Mouse (Mus musculus): ENCODE results near the gene Tmem102.

Tmem102 gene

GRCm38 (mm10) chr11:69804972-69805909 lies at the start of gene Tmem102:
Gene Tmem102, minus strand, starts transcription at chr11:69805624.
- DNase-seq (ENCODE audit: low spot score in 2 of 2), result no peak

- no peak for DNase-seq (ENCODE audit: low spot score in 2 of 2)
These were observed 49.3 kb upstream of the Tmem102 start for GRCm38 (mm10) chr11:69854680-69855079.

- DNase-seq (ENCODE audit: low spot score in 2 of 2), result no peak
These were observed 48.6 kb upstream of the Tmem102 start for GRCm38 (mm10) chr11:69853994-69854393.

GRCm38 (mm10) chr11:69850754-69851153 lies 45.3 kb upstream of the Tmem102 start:
- no peak for DNase-seq (ENCODE audit: low spot score in 2 of 2)

GRCm38 (mm10) chr11:69849884-69850283 lies 44.5 kb upstream of the Tmem102 start:
- DNase-seq (ENCODE audit: low spot score in 2 of 2), result no peak

GRCm38 (mm10) chr11:69849128-69849527 lies 43.7 kb upstream of the Tmem102 start:
- no peak for DNase-seq (ENCODE audit: low spot score in 2 of 2)

- DNase-seq (ENCODE audit: low spot score in 2 of 2), result peak in 1 of 2 experiments; percentile 33
These were observed 42.6 kb upstream of the Tmem102 start for GRCm38 (mm10) chr11:69848021-69848420.

GRCm38 (mm10) chr11:69846738-69847688 lies 41.6 kb upstream of the Tmem102 start:
- DNase-seq (ENCODE audit: low spot score in 2 of 2), result peak in 1 of 2 experiments; percentile 33

GRCm38 (mm10) chr11:69846198-69846680 lies 40.8 kb upstream of the Tmem102 start, which contains the start of gene Plscr3:
Gene Plscr3, plus strand, starts transcription at chr11:69846376.
- peak; percentile 91 to 92 for DNase-seq (ENCODE audit: low spot score in 2 of 2)

GRCm38 (mm10) chr11:69838714-69839104 lies 33.3 kb upstream of the Tmem102 start:
- no peak for DNase-seq (ENCODE audit: low spot score in 2 of 2)

GRCm38 (mm10) chr11:69837952-69838713 lies 32.7 kb upstream of the Tmem102 start, which contains the start of gene Tmem256:
Gene Tmem256, plus strand, starts transcription at chr11:69838514.
- peak; percentile 98 to 99 for DNase-seq (ENCODE audit: low spot score in 2 of 2)

- no peak for DNase-seq (ENCODE audit: low spot score in 2 of 2)
These were observed 32.2 kb upstream of the Tmem102 start, which contains the start of gene Nlgn2 for GRCm38 (mm10) chr11:69837604-69837951. Gene Nlgn2, minus strand, starts transcription at chr11:69837784.

GRCm38 (mm10) chr11:69836703-69837576 lies 31.5 kb upstream of the Tmem102 start:
- peak; percentile 62 to 71 for DNase-seq (ENCODE audit: low spot score in 2 of 2)

- DNase-seq (ENCODE audit: low spot score in 2 of 2), result no peak
These were observed 30.5 kb upstream of the Tmem102 start for GRCm38 (mm10) chr11:69835966-69836335.

GRCm38 (mm10) chr11:69835326-69835965 lies 30.0 kb upstream of the Tmem102 start:
- no peak for DNase-seq (ENCODE audit: low spot score in 2 of 2)

GRCm38 (mm10) chr11:69834001-69834549 lies 28.7 kb upstream of the Tmem102 start:
- no peak for DNase-seq (ENCODE audit: low spot score in 2 of 2)

GRCm38 (mm10) chr11:69833554-69833953 lies 28.1 kb upstream of the Tmem102 start:
- no peak for DNase-seq (ENCODE audit: low spot score in 2 of 2)

GRCm38 (mm10) chr11:69828832-69829231 lies 23.4 kb upstream of the Tmem102 start:
- peak in 1 of 2 experiments; percentile 26 for DNase-seq (ENCODE audit: low spot score in 2 of 2)

- DNase-seq (ENCODE audit: low spot score in 2 of 2), result no peak
These were observed 18.0 kb upstream of the Tmem102 start for GRCm38 (mm10) chr11:69823456-69823855.

Data from right cerebral cortex, postnatal 10 days (tissue).